Mouse (Mus musculus) spleen, embryonic (tissue): ENCODE measurements around the gene Trp53.

Source experiments
- CTCF ChIA-PET: fragments of 350-600 bp; sonication (Branson Sonifier 250); formaldehyde crosslinking; loops from one replicate; lab custom pipeline; 2022; lab: Charles Lee

The Trp53 gene

DNA sequence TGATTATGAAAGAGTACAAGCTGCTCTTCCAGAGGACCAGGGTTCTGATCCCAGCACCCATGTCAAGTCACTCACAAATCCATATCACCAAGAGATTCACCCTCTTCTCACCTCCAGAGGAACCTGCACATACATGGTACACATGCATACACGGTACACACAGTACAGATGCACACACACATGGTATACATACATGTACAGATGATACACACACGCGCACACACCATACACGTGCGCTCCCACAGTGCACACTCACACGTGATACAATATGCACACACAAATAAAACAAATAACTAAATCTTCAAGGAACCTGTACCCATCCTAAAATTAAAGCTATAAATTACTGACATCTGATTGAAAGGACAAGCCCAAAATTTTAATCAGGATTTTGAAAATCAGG is 14.7 kb downstream of the Trp53 start:
- CTCF ChIA-PET = no interaction called here

DNA sequence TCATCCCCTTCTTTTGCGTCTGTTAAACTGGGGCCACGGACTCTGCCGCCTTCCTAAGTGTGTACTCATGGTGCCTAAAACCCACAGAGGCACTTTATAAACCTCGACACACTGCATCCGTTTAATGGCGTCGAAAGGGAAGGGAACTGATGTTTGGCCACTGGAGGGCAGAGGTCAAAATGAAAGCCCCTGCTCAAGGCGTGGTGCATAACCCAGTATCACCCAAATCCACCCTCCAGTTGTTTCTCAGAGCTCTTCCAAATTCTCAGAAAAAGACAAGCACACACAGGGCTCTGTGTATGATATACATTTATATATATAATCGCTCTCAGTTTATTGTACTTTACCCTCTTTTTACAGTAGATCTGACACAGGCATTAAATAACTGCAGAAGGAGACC is 19.3 kb downstream of the Trp53 start:
- CTCF ChIA-PET = no interaction called here

- CTCF ChIA-PET = no interaction called here
Observed at GRCm38 (mm10) chr11:69600098-69600497, 19.9 kb downstream of the Trp53 start.

DNA sequence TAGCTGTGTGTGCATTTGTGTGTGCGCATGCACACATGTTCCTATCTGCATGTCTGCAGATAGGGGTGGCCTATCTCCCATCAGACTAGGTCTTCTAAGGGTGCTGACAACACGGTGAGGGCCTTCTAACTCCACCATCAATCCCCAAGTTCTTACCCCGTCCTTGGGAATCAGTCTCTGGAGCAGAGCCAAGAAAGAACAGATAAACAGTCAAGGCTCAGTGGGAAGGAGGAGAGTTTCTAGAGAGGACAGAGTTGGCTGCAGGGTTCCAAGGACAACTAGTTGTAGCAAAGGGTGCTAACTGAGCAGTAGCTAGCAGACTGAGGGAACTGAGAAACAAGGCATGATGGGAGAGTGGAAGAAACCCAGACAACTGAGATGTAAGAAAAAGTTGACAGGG is 21.6 kb downstream of the Trp53 start:
- CTCF ChIA-PET = no interaction called here

- CTCF ChIA-PET = no interaction called here
Observed at GRCm38 (mm10) chr11:69603516-69603915, 23.4 kb downstream of the Trp53 start.

GRCm38 (mm10) chr11:69604347-69604746 is 24.2 kb downstream of the Trp53 start:
- CTCF ChIA-PET = no interaction called here

DNA sequence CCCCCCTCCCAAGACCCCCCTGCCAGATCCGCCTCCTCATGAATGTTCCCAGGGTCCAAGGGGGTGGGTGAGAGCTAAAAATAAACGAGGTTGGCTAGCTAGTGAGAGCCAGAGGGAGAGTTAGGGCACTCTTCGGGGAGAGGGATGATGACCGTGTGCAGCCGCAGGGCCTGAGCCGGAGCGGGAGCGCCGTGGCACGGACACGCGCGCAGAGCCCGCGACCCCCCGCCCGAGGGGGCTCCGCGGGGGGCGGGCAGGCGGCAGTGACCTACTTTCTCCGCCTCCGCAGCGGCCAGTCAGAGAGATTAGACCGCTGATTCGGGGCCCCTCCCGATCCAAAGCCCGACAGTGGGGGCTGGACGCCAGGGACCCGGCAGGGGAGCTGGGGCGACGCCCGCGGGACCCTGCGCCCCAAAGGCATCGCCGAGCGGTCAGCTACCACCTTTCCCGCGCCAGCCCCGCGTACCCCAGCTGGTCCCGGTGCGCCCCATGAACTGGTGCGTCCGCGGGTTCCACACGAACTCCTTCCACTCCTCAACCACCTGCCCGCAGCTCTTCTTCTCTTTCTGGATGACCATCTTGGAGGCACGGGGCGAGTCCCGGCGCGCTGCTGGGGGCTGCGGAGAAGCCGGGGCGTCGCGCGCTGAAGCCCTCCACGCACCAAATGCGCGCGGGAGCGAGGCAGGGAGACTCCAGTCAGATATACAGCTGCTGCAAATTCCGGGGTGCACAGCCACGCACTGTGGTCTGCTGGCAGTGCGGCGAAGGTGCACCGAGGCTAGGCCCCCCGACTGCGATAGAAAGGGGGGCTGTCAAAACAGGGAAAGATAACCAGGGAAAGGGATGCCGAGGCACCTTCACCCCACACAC is 24.9 kb downstream of the Trp53 start:
- CTCF ChIA-PET = interaction anchor here (0.7 kb wide), 1 partner anchor 601 kb away, joined by 3 read pairs; no protein-coding TSS in a partner anchor

DNA sequence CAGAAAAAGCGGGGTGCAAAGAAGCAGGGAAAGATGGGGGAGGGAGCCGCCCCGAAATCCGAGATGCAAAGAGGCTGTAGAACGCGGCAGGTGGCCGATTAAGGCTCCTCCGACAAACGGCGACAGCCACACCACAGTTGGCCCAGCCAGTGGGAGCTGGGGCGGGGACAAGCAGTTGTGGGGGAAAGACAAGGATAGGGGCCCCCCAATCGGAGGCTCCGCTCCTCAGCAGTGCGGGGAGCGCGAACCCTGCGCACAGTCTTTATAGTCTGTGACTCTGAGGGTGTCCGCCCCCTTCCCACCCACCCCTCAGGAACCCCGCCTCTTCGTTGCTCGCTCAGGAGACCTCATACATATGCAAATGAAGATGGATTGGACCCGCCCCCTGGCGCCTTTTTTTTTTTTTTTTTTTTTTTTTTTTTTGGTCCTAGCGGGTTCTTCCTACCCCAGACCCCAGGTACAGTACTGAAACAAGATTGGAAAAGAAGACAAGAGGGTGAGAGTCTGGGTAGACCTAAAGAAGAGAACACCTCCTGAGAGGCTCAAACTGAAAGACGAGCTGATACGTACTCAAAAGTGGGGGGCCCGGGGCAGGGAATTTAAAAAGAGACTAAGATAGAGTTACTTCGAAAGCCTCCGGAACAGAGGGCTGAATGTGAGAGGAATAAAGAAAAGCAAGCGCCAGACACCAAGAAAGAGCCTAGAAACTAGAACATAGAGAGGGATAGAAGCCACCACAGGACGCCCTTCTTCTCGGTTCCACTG is 25.7 kb downstream of the Trp53 start, which contains the start of gene Atp1b2:
Atp1b2 (minus strand) TSS at position 217 of the 765 bp plus-strand sequence.
- CTCF ChIA-PET = interaction anchor here (0.7 kb wide), 1 partner anchor 602 kb away, joined by 3 read pairs; no protein-coding TSS in a partner anchor

DNA sequence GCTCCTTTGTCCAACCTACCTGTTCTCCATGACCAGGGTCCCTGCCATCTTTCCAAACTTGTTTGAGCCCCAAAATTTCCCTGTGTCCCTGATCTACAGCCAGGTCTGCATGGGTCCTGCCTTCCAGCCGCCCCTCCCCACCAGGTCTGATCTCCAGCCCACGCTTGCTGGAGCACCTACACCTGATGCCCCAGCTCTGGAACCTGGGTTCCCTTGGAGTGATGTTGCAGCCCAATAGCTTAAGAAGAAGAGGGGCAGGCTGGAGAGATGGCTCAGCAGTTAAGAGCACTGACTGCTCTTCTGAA is 26.3 kb downstream of the Trp53 start:
- CTCF ChIA-PET = no interaction called here

- CTCF ChIA-PET = interaction anchor here (0.5 to 0.7 kb wide), 2 partner anchors 629 to 1027 kb away, joined by 5 to 6 read pairs; no protein-coding TSS in a partner anchor
Observed at GRCm38 (mm10) chr11:69606832-69607231, 26.7 kb downstream of the Trp53 start.

DNA sequence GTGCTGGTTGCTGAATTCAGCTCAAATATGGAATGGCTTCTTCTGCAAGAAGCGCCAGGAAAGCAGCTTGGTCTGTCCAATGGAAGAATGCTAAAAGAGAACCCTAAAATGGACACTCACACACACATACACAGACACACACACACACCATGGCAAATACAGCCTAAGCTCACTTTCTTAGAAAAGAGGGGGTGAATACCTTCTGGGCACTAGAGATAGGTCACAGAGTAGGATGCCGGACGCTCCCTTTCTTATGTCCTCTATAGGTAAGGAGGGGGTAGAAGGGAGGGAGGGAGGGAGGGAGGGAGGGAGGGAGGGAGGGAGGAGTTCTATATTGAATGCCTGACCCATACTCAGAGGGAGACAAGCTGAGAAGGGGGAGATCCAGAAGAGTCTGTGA is 28.4 kb downstream of the Trp53 start:
- CTCF ChIA-PET = no interaction called here

- CTCF ChIA-PET = no interaction called here
Observed at GRCm38 (mm10) chr11:69609416-69609815, 29.3 kb downstream of the Trp53 start.

GRCm38 (mm10) chr11:69610899-69611298 is 30.7 kb downstream of the Trp53 start:
- CTCF ChIA-PET = no interaction called here

GRCm38 (mm10) chr11:69613553-69614256 is 33.5 kb downstream of the Trp53 start:
- CTCF ChIA-PET = interaction anchor here (0.5 to 1.4 kb wide), 5 partner anchors 17 to 199 kb away, joined by 4 to 20 read pairs (median 7); no protein-coding TSS in a partner anchor

DNA sequence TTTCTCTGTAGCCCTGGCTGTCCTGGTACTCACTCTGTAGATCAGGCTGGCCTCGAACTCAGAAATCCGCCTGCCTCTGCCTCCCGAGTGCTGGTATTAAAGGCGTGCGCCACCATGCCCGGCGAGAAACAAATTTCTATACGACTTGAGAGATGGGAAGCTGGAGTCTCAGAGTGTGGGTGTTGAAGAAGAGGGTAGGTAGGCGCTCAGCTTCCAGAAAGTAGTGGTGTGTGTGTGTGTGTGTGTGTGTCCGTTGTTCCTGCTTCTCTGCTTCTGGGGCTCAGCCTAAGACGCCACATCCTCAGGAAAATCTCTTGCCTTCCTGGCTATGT is 34.1 kb downstream of the Trp53 start:
- CTCF ChIA-PET = interaction anchor here (0.7 to 1.4 kb wide), 4 partner anchors 17 to 200 kb away, joined by 5 to 20 read pairs (median 8); no protein-coding TSS in a partner anchor

GRCm38 (mm10) chr11:69616781-69617180 is 36.6 kb downstream of the Trp53 start:
- CTCF ChIA-PET = no interaction called here

DNA sequence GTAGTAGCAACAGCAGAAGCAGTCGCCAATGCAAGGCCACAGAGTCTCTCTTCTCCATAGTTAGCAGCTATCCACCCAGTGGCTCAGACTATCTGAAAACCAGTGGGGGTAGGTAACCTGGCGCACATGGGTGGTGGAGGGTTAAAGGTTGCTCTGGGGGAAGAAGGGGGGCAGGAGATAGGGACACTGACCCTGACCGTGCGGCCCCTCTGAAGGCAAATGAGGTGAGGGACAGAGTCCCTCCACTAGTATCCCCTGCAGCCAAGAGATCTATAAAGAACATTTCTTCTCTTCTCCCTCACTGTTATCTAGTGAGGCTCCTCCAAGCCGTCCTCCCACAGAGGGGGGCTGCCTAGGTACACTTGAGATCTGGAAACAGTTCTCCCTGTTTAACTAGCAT is 37.6 kb downstream of the Trp53 start, which contains the start of gene Shbg:
Shbg (minus strand) TSS at position 101 of the 400 bp plus-strand sequence.
- CTCF ChIA-PET = no interaction called here

DNA sequence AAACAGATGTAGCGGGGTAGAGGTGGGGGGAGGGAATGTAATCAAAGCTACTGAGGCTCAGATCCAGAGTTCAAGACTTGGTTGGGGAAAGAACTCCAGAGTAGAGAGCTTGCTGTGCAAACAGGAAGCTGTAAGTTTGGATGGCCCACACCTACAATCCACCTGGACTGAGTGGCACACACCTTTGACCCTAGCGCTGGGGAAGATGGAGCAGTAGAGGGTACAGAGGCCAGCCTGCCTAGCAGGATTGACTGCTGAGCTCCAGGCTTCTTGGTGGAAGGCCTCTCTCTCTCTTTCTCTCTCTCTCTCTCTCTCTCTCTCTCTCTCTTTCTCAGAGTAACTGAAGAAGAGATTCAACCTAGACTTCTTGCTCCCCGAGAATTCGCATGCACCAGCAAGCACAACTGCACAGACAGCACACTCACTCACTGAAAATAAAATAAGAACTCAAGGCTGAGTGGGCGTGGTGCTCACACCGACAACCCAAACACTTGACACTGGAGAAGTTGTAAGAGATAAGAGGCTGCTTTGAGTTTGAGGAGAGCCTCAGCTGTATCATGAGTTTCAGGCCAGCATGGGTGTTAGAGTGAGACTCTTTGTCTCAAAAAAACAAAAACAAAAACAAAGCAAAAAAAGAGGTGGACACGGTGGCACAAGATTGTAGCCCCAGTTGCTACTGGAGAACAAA is 40.4 kb downstream of the Trp53 start:
- CTCF ChIA-PET = interaction anchor here (0.6 to 0.7 kb wide), 3 partner anchors 89 to 769 kb away, joined by 4 to 6 read pairs (median 4); no protein-coding TSS in a partner anchor

- CTCF ChIA-PET = no interaction called here
Observed at GRCm38 (mm10) chr11:69621571-69622268, 41.6 kb downstream of the Trp53 start, which contains the start of gene Sat2. Gene Sat2, plus strand, starts transcription at chr11:69622024.

GRCm38 (mm10) chr11:69622406-69622805 is 42.2 kb downstream of the Trp53 start:
- CTCF ChIA-PET = no interaction called here
